Mouse (Mus musculus) heart, adult 9 months (tissue): ENCODE results near the gene Bok.

Experiments
- DNase-seq, 2 experiments: peaks; one replicate each; pipeline ENCODE4 v3.0.0; 2022; ENCODE audit warnings: low spot score in 2 of 2

Bok gene

DNA sequence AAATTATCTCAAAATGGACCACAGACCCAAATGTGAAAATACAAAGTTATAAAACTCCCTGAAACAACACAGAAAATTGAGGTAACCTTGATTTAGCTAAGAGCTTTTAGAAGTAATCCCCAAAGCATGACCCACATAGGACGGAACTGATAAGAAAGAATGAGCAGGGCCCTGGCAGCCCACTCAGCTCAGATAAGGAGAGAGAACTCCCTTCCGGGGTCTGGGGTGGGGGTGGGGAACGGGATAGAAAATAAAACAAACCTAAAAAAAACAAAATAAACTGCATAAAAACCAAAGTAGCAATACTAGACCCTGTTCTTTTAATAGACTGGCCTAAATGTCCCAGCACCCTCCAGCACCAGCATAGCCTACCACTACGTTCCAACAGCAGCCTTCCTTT is 56.5 kb downstream of the Bok start:
- DNase-seq = no peak

DNA sequence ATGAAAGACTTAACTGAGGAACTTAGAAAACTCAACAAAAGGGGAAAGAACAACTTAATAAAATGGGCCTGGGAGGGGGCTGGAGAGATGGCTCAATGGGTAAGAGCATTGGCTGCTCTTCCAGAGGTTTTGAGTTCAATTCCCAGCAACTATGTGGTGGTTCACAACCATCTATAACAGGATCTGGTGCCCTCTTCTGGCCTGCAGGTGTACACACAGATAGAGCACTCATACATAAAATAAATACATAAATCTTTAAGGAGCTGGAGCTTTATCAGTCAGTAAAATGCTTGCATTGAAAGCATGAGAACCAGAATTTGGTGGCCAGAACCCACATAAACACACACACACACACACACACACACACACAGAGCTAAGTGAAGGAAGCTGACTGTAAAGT is 57.5 kb downstream of the Bok start:
- no peak for DNase-seq
